Mouse (Mus musculus) hematopoietic stem cell, adult 5-6 weeks (primary cell): ENCODE measurements around the gene Smagp. TPM values are rescaled to one million over a fixed set of nuclear protein-coding genes. Genes with fewer than 3 reads are reported as not detected.

Experiments used
- ATAC-seq, 2 experiments: fragments of 125-278 bp in 1 of 2; replicated peaks in 1 of 2; 2 replicates each; pipeline ENCODE4 v1.8.0; 2016 to 2017; ENCODE audit warnings: inconsistent platforms in 2 of 2, mild to moderate bottlenecking in 2 of 2, moderate number of reproducible peaks in 2 of 2, low read depth in 1 of 2, moderate TSS enrichment in 1 of 2; ENCODE audit not compliant: low FRiP score in 2 of 2, poor library complexity in 2 of 2, severe bottlenecking in 2 of 2, insufficient read depth in 1 of 2, low TSS enrichment in 1 of 2
- total RNA-seq: library from RNA; stranded (forward); fragments of 172-1452, 232-1000 nt; gene quantifications from 2 replicates; pipeline ENCODE4 v1.2.3, GENCODE M21; 2017

The Smagp gene
- total RNA-seq, 1 experiment from 2014 or later: 1.6 TPM

GRCm38 (mm10) chr15:100577972-100578371, 58.8 kb downstream of the Smagp start:
- ATAC-seq: no peak

GRCm38 (mm10) chr15:100576810-100577209, 59.9 kb downstream of the Smagp start:
- ATAC-seq: no peak

- ATAC-seq: no peak
Measured at GRCm38 (mm10) chr15:100576392-100576791, 60.3 kb downstream of the Smagp start.

DNA sequence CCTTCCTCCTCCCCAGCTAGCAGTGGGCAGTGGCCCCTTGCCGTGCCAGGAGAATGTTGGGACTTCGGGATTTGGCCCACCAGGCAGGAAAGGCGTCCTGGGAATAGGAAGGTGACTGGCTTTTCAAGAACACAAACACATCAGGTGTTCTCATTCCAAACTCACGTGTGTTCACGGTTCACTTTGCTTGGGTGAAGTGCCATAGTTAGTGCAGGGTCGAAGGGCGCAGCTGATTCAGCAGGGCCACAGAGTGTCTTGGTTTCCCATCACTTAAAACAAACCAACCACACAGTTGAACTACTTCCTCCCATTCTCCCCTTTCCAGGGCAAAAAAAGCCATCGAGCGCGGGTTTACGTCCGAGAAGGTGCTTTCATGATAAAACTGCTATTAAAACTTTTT, 61.4 kb downstream of the Smagp start:
- ATAC-seq: no peak

- no peak for ATAC-seq
Measured at GRCm38 (mm10) chr15:100574378-100574777, 62.4 kb downstream of the Smagp start.

GRCm38 (mm10) chr15:100573946-100574345, 62.8 kb downstream of the Smagp start:
- 0 out of 4 replicates have a peak, but pooled peaks of 1 of the 2 experiments have one; percentile 22 for ATAC-seq

Other genes starting within 250 kb of the Smagp start
- not detected in 2 replicates for gene Gm5475, start 214.8 kb downstream of the Smagp start, total RNA-seq
- gene Slc11a2, start 211.9 kb downstream of the Smagp start, total RNA-seq: 11.6 and 16.0 TPM in 2 replicates
- 23.2 and 26.4 TPM in 2 replicates for gene Letmd1, start 167.9 kb downstream of the Smagp start, total RNA-seq
- 3.8 and 5.0 TPM in 2 replicates for gene Csrnp2, start 141.5 kb downstream of the Smagp start, total RNA-seq
- gene Tfcp2, start 84.9 kb downstream of the Smagp start, total RNA-seq: 10.9 and 12.4 TPM in 2 replicates
- gene Pou6f1, start 37.0 kb downstream of the Smagp start, total RNA-seq: 1.6 and 3.4 TPM in 2 replicates
- gene Dazap2, start 21.6 kb downstream of the Smagp start, total RNA-seq: 164 and 199 TPM in 2 replicates
- gene Bin2, start 32.6 kb upstream of the Smagp start, total RNA-seq: 213 and 221 TPM in 2 replicates
- 4.8 and 14.2 TPM in 2 replicates for gene Cela1, start 51.0 kb upstream of the Smagp start, total RNA-seq
- 40.8 and 56.5 TPM in 2 replicates for gene Galnt6, start 92.4 kb upstream of the Smagp start, total RNA-seq
- gene Slc4a8, start 124.8 kb upstream of the Smagp start, total RNA-seq: 1.4 and 3.6 TPM in 2 replicates
- gene Scn8a, start 232.9 kb upstream of the Smagp start, total RNA-seq: not detected in 2 replicates